8 mouse cellular contexts compared by ENCODE assay signal in genomic region chr2:60962001-60962670, GRCm38 (mm10). TPM values are rescaled to one million over a fixed set of nuclear protein-coding genes. Genes with fewer than 3 reads are reported as not detected.
DNase-seq lines count a peak whose midpoint lies in the region; ATAC-seq and TF ChIP-seq lines count a peak whose summit lies in the region.

No protein-coding gene starts in this region.

- H3K9me3 ChIP-seq in hindbrain, postnatal 0 days (ENCODE audit: low read length): no peaks in the 10 kb centered on the region
- H3K9me3 ChIP-seq in liver, embryonic 14.5 days (ENCODE audit: control insufficient read depth, low read length): no peaks in the 10 kb centered on the region
- H3K9me3 ChIP-seq in neural tube, embryonic 13.5 days: no peaks in the 10 kb centered on the region

- peak; percentile 5 for DNase-seq in cerebellum, adult 9-11 months
- DNase-seq in cerebellum, adult 8-10 months: no peak
- peak; percentile 70 for DNase-seq in gastrocnemius, postnatal 10 days
- DNase-seq in hindbrain, postnatal 0 days (ENCODE audit: low spot score): peak; percentile 54
- peak in 1 of 3 experiments; percentile 26 for DNase-seq in liver, embryonic 14.5 days (ENCODE audit: low read depth in 3 of 3, low spot score in 3 of 3)
- DNase-seq in yolk sac, embryonic 10.5 days (ENCODE audit: low spot score): peak; percentile 91

- H3K36me3 ChIP-seq in hindbrain, postnatal 0 days (ENCODE audit: insufficient read depth, low read length): no peaks in the 10 kb centered on the region
- H3K36me3 ChIP-seq in liver, embryonic 14.5 days (replicated peaks; ENCODE audit: control insufficient read depth, insufficient read depth, low read depth): no peaks in the 10 kb centered on the region
- no peaks in the 10 kb centered on the region for H3K36me3 ChIP-seq in neural tube, embryonic 13.5 days

- no peak for TF ChIP-seq CTCF in bone marrow macrophage, adult 2 months (IDR thresholded peaks at IDR 0.05; ENCODE audit: low read depth, low read length)
- no peak for TF ChIP-seq CTCF in hindbrain, postnatal 0 days (IDR thresholded peaks at IDR 0.05; ENCODE audit: low read depth)
- no peak for TF ChIP-seq CTCF in liver, embryonic 14.5 days (IDR thresholded peaks at IDR 0.05; ENCODE audit: low read depth)

- peaks cover 4% of the 10 kb centered on the region; the same call in 1 of the 2 replicates for H3K4me1 ChIP-seq in bone marrow macrophage, adult 2 months (ENCODE audit: control insufficient read depth, insufficient read depth, low read length)
- no peaks in the 10 kb centered on the region for H3K4me1 ChIP-seq in hindbrain, postnatal 0 days (ENCODE audit: insufficient read depth, low read length)
- H3K4me1 ChIP-seq in liver, embryonic 14.5 days (replicated peaks; ENCODE audit: control insufficient read depth in 2 of 2, insufficient read depth in 2 of 2, low read length in 1 of 2): no peaks in the 10 kb centered on the region
- peaks cover 34% of the 10 kb centered on the region for H3K4me1 ChIP-seq in neural tube, embryonic 13.5 days (replicated peaks)

- no peak overlapping the region for H3K27ac ChIP-seq in bone marrow macrophage, adult 2 months (ENCODE audit: insufficient read depth, low read depth, low read length)
- H3K27ac ChIP-seq in hindbrain, postnatal 0 days: peak overlapping the region; percentile 93
- H3K27ac ChIP-seq in liver, embryonic 14.5 days: peak overlapping the region; percentile 25; the same call in 1 of the 2 replicates
- H3K27ac ChIP-seq in neural tube, embryonic 13.5 days (replicated peaks): peak overlapping the region; percentile 96

- peak overlapping the region; percentile 77 for H3K4me2 ChIP-seq in hindbrain, postnatal 0 days (ENCODE audit: low read depth, low read length)
- peak overlapping the region; percentile 49 for H3K4me2 ChIP-seq in liver, embryonic 14.5 days (ENCODE audit: low read depth)
- peak overlapping the region; percentile 71 for H3K4me2 ChIP-seq in neural tube, embryonic 13.5 days

- no peak for TF ChIP-seq POLR2A in bone marrow macrophage, adult 2 months (IDR thresholded peaks at IDR 0.05; ENCODE audit: borderline replicate concordance, low read depth, low read length)

- no peaks in the 10 kb centered on the region for H3K27me3 ChIP-seq in hindbrain, postnatal 0 days (ENCODE audit: insufficient read depth, low read length)
- H3K27me3 ChIP-seq in liver, embryonic 14.5 days (ENCODE audit: control insufficient read depth, insufficient read depth, low read length): peaks cover 24% of the 10 kb centered on the region
- no peaks in the 10 kb centered on the region for H3K27me3 ChIP-seq in neural tube, embryonic 13.5 days

- ATAC-seq in hindbrain, postnatal 0 days: peak; percentile 78
- ATAC-seq in liver, embryonic 14.5 days (ENCODE audit: insufficient read depth): peak; percentile 83
- peak; percentile 86 for ATAC-seq in neural tube, embryonic 13.5 days (ENCODE audit: low read depth)

- H3K4me3 ChIP-seq in bone marrow macrophage, adult 2 months (ENCODE audit: insufficient read depth, low read length): peak overlapping the region; percentile 78
- H3K4me3 ChIP-seq in hindbrain, postnatal 0 days (ENCODE audit: low read length): peak overlapping the region; percentile 55
- H3K4me3 ChIP-seq in liver, embryonic 14.5 days (ENCODE audit: insufficient read depth in 1 of 2, low read depth in 2 of 2, low read length in 2 of 2): peak overlapping the region; percentile 56 to 62
- H3K4me3 ChIP-seq in neural tube, embryonic 13.5 days: peak overlapping the region; percentile 82

- no peak for TF ChIP-seq EP300 in liver, embryonic 14.5 days (IDR thresholded peaks at IDR 0.05; ENCODE audit: low read depth)

- WGBS in hindbrain, postnatal 0 days: 2% methylated on average over 50 of the region's 64 CpGs
- 1% methylated on average over 44 of the region's 64 CpGs for WGBS in liver, embryonic 14.5 days (ENCODE audit: insufficient replicate concordance)
- 1% methylated on average over 45 of the region's 64 CpGs for WGBS in neural tube, embryonic 13.5 days

- H3K9ac ChIP-seq in hindbrain, postnatal 0 days (replicated peaks; ENCODE audit: low read length): peak overlapping the region; percentile 63
- H3K9ac ChIP-seq in liver, embryonic 14.5 days (replicated peaks): peak overlapping the region; percentile 31; the same call in 1 of the 2 replicates
- peak overlapping the region; percentile 93 for H3K9ac ChIP-seq in neural tube, embryonic 13.5 days

RNA-seq across cellular contexts. Expression of gene Rbms1, which starts 0.9 kb away (rescaled TPM):
- polyA plus RNA-seq in bone marrow macrophage, adult 2 months (2012; ENCODE audit: insufficient read depth, insufficient read length, missing spikeins): 109 and 111 TPM in 2 replicates
- total RNA-seq in gastrocnemius, postnatal 10 days (2021): 10 to 100 TPM; 40.5 to 51.0 TPM
- total RNA-seq in hindbrain, postnatal 0 days (2014; rRNA removed): 39.0 and 66.2 TPM in 2 replicates
- 59.2 and 69.7 TPM in 2 replicates for polyA plus RNA-seq in hindbrain, postnatal 0 days (2015; fragmentation: Nextera tagmentation; extraction: Ambion mirVana)
- 16.8 and 17.5 TPM in 2 replicates for polyA plus RNA-seq in liver, embryonic 14.5 days (2012; rRNA removed)
- polyA plus RNA-seq in liver, embryonic 14.5 days (2014; fragmentation: Nextera tagmentation; extraction: Ambion mirVana): 31.8 and 39.9 TPM in 2 replicates
- 72.0 and 81.1 TPM in 2 replicates for polyA plus RNA-seq in neural tube, embryonic 13.5 days (2015; fragmentation: Nextera tagmentation; extraction: Ambion mirVana)

Comparison
In these comparisons a context has a peak if more than half of its experiments do, and no peak if none do; other contexts are left out.
1. H3K9ac ChIP-seq: peak in every context shown above with its lines; median percentile 93 in neural tube, embryonic 13.5 days; 63 in hindbrain, postnatal 0 days; 31 in liver, embryonic 14.5 days.